Mouse (Mus musculus) urinary bladder, postnatal 14 days (tissue): ENCODE results near the gene Gm20388.

ENCODE experiments used
- DNase-seq: peaks from one replicate; pipeline ENCODE4 v3.0.0; 2021; ENCODE audit warnings: low spot score

Gm20388 gene

DNA sequence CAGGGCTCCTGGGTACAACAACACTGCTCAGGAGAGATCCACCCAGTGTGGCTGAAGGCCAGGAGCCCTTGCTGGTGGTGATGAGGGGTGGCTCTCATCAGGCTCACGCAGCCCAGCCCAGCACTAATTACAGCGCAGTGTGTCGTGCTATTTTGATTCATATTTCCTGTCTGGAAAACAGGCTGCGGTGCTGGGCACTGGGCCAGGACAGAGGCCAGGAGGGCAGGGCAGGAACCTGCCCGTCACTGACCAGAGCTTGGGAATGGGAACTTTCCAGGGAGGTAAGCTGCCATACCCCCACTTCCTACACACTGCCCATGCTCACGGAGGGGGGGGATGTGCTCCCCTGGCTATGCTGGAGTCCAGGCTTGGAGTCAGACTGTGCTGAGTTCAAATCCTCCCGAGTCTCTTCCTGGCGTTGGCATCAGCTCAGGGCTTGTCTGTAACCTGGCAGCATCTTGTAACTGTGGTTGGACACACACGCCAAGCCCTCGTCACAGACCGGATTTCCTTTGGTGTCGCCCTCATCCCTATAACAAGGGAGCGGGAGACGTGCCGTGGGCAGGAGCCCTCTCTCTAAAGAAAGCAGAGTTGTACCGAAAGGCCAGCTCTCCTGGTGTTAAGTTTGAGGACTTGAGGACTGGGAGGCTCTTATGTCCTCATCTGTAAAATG is 1540.9 kb downstream of the Gm20388 start:
- DNase-seq, result peak; percentile 52

DNA sequence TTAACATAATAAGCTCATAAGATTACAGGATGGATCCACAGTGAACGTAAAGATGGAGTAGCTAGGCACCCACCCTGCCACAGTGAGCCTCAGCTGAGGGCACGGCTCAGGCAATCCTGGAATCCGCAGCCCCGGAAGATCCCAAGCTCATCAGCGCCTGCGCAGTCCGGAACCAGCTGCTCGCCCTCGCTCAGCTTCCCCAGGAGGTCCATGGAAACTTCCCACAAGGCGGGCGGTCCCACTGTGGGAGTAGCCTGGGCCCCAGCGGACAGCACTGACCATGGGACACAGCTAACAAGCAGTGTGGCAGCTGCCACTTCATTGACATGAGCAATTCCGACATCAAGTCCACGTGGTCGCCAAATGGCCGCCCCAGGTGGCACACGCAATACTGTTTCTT is 1544.1 kb downstream of the Gm20388 start:
- no peak for DNase-seq

DNA sequence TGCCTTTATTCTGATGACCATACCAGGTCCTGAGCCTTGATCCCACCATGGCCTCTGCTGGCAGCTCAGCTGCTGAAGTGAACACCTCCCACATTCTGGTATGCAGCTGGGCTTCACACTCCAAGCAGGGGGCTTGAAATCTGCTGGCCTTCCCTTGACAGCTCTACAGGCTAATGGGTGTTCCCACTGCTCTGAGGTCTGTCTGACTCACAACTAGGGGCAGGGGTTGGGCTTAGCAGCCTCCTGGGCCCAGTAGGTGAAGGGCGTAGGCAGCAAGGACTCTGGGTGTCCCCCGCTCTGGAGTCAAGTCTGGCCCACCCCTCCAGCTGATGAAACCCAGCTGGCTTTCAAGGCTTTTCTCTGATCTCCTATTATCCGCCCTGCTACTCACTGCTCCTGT is 1550.6 kb downstream of the Gm20388 start:
- no peak for DNase-seq

DNA sequence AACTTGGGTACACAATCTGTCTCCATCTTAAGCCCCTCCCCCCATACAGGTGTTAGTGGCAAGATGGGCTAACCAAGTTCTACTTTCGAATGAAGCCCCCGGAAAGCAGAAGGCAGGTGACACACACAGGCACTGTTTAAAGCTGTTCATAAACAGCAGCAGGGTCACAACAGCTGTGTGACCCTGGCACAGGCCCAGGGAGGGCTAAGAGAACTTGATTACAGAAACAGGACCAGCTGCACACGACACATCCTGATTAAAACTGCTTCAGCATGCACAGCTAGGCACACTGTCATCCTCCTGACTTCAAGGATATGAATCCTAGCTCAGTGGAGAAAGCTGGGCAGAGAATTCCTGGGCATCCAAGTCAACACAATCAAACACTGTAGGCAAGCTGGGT is 1551.5 kb downstream of the Gm20388 start:
- no peak for DNase-seq

DNA sequence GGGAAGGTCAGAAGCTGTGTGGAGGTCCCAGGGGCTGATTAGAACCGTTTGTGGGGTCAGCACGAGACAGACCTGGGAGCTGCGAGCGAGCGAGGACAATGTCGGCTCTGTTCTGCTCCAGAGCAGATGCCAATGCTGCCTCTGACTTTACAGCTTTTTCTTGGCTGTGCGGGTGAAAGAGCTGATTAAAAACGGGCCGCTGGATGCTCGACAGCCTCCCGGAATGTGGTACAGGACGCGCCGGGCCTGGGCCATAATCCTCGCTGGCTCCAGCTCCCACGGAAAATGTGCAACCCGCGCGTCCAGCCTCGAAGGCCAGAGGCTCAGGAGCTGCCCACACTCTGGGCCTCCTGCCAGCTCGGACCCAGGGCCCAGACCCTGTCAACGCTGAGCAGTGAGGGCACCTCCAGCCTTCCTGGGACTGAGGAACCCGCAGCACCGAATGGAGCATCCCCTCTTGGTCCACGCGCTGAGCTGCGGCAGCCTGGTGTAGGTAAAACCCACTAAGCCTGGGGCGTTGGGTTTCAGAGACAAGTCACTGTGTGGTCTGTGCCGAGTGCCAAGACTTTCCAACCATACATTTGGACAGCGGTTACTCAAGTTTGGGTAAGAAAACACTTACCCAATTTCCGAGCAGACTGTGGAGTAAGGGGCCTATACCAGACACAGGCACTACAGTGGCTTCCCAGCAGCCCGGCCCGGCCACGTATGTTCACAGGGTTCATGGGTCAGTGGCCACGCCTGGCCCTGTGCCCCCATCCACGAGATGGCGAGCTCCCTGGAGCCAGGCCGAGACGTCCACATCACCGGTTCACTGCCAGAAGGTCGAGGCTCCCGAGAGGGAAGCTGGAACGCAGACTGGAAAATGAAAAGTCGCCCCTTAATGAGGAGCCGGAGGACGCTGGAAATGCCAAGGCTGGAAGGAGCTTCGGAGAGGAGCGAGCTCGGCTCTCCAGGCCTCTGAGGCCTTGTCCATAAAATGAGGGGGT is 1557.7 kb downstream of the Gm20388 start:
- no peak for DNase-seq

GRCm38 (mm10) chr8:121474161-121474897 is 1563.7 kb downstream of the Gm20388 start:
- no peak for DNase-seq

DNA sequence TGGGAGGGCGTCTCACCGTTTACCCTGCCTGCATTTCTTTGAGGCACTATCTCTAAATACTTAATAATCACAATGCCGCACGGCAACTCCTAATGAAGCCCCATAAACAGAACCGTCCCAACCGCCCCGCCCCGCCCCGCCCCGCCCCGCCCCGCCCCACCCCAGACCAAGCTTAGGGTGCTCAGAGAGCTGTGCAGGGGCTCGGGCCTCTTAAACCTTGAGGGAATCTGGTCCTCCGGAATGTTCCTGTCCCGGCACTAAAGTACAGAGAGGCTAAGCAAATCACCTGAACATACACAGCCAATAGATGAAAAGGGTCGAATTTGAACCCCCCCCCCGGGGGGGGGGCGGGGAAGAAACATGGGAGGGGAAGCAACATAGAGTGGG is 1564.2 kb downstream of the Gm20388 start:
- no peak for DNase-seq

DNA sequence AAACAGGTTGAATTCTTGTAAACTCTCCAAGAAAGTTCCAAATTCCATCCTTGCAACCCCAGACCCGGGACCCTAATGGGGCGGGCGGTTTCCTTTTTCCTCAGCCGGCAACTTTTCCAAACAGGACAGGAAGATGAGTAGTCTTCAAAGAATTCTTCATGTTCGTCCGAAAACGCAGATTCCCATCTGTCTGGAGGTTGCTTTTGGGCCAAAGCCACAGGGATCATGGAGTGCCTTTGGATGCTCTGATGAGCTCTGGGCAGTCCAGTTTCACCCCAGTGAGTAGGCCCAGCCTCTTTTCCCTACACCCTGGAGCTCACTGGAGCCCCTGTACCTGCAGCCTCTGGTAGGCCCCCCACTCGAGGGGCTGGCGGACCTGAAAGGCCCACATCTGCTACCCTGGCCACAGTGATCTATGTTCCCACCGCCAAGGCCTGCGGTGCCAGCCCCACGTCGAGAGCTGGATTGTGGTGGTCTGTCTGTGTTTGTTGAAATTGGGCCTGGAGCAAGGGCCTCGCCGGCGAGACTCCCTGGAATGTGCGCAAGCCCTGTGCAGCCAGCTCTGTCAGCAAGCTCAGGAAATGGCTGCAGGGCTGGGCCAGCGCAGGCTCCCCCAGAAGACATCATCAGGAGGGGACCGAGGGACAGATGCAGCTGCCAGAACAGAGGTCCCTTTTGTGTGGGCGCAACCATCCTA is 1567.4 kb downstream of the Gm20388 start:
- DNase-seq, result no peak

DNA sequence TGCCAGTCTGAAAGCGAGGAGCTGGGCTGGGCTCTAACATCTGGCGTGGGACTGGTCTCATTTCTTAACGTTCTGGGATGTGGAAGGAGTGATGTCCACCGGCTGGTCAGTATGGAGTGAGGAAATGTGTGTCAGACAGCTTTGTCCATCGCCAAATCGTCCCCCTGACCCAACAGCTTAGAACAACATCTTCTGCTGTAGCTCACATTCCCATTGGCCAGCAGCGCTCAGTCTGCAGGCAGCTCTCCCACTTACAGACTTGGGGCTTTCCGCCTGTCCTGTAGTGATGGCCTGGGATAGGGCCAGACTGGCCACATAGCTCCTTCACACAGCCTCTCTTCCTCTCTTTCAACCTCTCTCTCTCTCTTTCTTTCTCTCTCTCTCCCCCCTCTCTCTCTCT is 1568.5 kb downstream of the Gm20388 start:
- DNase-seq, result no peak

DNA sequence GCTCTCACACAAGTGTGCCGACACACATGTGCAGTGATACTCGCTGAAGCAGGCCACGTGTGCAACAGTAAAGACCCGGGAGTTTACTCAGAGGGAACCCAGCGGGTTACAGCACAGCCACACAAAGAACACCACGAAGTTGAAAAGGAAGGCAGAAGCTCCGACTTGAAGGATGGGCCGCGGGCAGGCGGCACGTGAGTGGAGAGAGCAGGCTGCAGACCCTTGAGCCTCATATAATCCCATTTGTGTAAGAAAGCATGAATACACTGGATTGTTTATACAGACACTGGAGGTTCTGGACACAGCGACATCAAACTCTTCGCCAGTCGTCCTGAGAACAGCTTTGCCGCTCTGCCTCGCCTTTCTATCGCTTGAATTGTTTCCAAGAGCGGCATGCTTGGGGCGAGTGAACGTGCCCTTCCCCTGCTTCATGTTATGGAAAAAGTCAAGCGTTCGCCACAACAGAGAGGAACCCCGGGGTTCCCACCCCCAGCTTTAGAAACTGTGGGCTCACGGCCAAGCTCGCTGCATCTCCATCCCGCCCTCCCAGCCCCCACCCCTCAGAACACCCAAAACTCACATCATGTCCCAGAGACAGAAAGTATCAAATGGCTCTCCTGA is 1569.9 kb downstream of the Gm20388 start:
- DNase-seq, result no peak

DNA sequence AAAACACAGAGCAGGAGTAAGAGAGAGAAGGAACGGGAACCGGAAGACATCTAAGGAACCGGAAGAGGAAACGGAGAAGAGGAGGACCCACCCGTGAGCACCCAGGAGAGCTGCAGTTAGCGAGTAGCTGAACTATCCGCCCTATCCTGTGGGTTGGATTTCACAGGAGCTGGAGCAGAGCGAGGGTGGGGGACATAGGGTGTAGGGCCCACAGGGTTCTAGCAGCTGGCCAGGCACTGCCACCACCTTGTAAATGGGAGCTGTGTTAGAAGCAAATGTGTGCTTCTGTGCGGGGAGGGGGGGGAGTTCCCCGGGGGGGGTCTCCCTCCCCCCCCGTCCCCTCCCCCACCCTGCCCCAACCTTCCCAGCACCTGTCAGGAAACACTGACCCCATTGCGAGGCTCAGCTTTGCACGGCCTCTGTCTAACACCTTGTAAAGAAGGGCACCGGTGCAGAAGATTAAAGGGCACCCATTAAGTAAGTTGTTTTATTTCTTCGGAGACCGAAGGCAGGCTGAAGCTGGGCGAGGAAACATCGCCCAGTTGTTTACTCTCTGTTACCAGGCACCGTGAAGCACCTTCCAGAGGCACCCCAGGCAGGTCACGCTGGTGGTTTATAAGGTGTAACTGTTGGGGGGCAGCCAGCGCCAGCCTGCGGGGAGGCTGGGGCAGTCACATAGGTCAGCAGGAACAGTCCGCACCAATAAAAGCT is 1573.6 kb downstream of the Gm20388 start:
- DNase-seq, result no peak

DNA sequence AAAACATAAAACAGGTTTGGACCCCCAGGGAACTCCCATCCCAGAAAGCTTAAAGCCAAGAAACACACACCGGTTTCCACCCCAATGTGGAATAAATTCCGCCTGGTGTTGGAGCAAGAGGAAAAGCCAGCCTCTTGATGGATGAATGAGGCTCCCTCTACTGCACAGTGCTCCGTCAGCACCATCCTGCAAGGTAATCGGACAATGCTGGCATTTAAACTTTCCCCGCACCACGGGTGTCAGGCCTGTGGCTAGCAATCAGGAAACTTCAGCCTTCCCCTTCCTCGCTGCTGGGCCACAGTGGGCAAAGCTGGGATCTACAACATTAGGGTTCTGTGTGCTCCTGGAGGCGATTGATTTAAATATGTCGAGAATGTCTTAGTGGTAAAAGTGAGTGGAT is 1581.0 kb downstream of the Gm20388 start:
- DNase-seq, result no peak

DNA sequence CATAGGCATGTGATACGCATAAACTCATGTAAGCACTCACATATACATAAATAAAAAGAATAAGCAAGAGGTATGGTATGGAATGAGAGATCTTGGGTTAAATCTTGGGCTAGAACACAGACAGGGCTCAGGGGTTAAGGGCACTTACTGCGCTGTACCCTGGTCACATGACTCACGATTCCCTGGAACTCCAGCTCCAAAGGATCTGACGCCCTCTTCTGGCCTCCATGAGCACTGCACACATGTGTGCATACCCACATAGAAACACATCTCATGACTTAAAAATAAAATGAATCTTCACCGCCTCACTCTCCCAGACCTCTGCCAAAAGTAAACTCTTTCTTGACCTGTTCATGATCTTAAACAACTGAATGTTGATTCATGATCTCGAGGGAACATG is 1587.0 kb downstream of the Gm20388 start:
- no peak for DNase-seq

DNA sequence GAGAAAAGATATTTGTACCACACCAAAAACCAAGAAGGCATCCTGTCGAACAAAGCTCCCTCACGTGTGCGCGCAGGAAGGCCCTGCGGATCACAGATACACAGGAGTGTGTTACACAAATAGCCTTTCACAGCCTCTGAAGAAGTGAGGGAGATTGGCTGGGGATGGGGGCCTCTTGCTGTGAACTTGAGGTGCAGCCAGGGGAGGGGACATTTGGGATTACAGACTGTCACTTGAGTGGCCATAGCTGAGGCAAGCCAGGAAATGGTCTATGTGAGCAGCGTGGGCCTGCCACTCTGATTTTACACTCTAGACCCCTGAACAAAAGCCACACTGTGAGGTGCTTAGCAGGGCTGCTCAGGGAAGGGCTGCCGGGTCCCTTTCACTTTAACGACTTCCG is 1601.1 kb downstream of the Gm20388 start:
- DNase-seq, result no peak

DNA sequence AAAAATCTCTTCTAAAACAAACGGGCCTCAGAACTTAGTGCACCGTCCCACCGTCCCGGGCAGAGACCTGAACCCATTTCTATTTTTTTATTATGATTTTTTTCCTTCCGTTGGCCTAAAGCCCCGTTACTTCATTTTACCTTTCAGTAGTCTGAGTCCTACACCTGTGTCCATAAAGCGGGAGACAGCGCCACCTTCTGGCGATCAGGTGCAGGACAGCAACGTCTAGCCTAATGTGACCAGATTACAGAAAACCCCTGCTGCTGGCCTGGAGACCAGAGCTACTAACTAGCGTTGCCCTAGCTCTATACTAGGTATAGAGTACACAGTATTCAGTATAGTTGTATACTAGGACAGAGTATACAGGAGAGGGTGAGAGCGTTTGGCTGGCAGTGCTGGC is 1602.8 kb downstream of the Gm20388 start:
- DNase-seq, result peak; percentile 84

DNA sequence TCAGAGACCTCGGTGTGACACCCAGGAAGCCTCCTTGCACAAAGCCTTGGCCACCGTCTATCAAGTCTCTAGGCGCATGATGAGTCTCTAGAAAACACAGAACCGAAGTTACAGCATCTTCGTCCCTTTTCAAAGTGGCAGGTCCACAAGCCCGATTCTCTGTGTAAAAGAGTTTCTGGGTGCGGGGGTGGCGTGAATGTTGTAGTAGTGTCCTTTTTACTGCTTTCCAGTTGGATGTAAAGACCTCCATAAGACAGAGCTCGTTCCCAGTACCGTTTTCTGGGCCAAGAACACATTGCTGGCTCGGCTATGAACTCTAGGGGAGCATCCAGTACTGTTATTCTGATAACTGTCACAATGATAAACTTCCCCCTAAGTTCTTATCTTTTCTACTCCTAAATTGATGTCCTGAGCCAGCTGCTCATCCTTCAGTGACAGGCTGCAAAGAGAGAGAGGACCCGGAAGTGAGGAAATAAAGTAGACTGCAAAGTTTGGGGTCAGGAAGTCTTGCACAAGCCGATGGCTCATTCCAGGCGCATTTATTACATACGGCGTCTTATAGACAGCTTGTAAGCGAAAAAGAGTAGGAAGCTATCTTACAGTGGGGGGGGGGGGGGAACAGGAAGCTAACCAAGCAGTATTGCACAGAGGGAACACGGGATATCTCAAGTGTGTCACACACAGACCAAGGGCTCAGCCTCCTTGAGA is 1614.6 kb downstream of the Gm20388 start:
- no peak for DNase-seq

GRCm38 (mm10) chr8:121526811-121527550 is 1616.3 kb downstream of the Gm20388 start:
- DNase-seq, result no peak

- no peak for DNase-seq
These were observed 1617.1 kb downstream of the Gm20388 start for GRCm38 (mm10) chr8:121527751-121528150.

DNA sequence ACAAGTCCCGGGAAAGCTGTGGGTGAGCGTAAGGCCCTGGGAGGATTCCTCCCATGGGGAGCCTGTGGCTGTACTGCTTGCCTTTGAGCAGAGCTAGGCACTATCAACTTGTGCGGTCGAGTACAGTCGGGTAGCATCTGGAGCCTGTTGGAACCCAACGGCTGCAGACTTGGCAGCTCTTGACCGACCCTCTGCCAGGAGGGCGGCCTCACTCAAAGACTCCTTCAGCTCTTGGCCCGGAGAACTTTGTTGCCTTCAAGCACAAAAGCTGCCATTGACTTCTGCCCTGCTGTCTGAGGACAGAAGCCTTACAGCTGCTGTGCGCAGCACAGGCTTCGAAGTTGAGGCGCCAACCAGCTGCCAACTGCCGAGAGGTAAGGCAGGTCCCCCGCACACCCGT is 1618.1 kb downstream of the Gm20388 start:
- DNase-seq, result no peak

DNA sequence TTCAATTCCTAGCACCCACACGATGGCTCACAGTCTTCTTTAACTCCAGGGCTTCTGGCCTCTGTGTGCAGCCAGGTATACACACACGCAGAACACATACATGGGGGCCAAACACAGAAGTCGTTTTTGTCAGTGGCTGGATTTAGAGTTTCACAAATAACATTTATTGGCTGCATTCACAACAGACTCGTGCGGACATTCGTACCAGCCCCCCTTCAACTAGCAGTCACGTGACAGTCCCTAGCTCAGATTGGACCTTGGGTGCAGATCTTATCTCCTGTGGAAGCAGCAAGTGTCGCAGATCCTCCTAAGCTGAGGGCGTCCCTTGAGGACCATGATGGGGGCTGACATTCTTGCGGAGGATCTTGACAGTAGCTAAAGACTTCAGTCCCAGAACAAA is 1620.0 kb downstream of the Gm20388 start:
- no peak for DNase-seq
